Mouse (Mus musculus): Measurements from ENCODE around the gene Nmi. TPM values are rescaled to one million over a fixed set of nuclear protein-coding genes. Genes with fewer than 3 reads are reported as not detected.
A peak's percentile ranks its signal among the peaks of the same experiment; 100 is the strongest.
"Not testable (repeated sequence)": the region's sequence is repeated elsewhere in the genome, so short reads cannot be mapped to it uniquely, and the experiment has no call there.

Gene Nmi
- 1 to 10 TPM; 5.6 to 6.4 TPM for total RNA-seq (2021)

DNA sequence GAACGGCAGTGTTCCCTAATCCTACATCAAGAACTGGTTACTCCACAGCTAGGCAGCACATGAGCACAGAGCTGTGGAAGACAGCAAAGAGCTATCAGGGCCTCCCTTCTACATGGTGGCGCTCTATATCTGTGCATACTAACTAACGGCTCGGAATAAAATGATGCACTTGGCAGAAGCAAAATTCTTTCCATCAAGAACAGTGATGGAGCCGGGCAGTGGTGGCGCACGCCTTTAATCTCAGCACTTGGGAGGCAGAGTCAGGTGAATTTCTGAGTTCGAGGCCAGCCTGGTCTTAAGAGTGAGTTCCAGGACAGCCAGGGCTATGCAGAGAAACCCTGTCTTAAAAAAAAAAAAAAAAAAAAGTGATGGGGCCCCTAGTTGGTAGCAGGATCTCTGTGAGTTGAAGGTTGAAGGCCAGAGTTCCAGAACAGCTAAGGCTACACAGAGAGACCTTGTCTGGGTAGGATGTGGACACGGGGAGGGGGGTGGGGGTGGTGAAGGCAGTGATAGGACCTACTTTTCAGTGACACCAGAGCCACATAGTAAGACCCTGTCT lies at the start of gene Nmi:
Nmi (minus strand) TSS at position 85 of the 559 bp plus-strand sequence.
- intact Hi-C loops (cut with DNase I) = loop anchor here (2.0 to 10.0 kb wide), 2 partner anchors 99 to 451 kb away; partner anchors contain the start of genes Arl5a and Rif1

DNA sequence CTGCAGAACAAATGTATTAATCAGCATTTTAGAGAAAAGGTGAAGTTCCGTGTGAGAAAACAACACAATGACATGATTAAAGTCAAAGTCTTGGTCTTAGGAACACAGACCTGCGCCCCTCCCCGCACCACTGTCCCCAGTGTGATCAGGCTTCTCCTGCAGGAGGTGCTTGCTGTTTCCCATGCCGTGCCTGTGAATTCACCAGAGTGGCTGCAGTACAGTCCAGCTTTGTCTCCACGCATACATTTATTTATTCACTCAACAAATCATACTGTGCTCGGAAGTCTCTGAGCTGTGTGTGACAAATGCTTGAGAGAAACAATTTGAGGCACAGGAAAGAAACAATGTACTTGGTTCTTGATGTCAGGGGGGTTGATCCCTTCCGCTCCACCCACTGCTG lies 43.1 kb upstream of the Nmi start:
- intact Hi-C loops (cut with DNase I) = no loop called here
- no peak for DNase-seq (ENCODE audit: low spot score)

More for the DNA sequence above, at the start of gene Nmi:
- DNase-seq (ENCODE audit: low spot score) = no peak

DNA sequence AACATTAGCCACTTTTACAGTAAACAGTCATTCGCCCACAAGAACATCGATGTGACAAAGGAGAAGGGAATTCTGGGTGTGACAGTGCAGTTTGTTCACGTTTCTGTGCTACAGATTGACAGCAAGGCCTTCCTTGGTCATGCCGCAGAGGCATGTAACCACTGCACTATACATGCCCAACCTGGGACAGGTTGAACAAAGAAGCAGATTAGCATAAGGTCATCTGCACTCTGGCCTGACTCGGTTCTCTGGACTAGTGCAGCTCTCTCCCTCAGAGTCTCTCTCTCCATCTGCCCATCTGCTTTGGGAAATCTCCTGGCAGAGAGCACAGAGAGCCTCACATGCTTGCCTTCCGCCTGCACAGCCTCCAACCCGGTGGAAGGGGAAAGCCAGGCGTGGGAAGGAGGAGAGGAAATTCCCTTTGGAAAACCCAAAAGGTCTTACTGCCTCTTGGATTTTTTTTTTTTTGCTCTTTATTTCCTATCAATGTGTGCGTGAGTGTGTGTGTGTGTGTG lies 40.1 kb upstream of the Nmi start:
- no peak for DNase-seq (ENCODE audit: low spot score)
- intact Hi-C loops (cut with DNase I) = no loop called here

DNA sequence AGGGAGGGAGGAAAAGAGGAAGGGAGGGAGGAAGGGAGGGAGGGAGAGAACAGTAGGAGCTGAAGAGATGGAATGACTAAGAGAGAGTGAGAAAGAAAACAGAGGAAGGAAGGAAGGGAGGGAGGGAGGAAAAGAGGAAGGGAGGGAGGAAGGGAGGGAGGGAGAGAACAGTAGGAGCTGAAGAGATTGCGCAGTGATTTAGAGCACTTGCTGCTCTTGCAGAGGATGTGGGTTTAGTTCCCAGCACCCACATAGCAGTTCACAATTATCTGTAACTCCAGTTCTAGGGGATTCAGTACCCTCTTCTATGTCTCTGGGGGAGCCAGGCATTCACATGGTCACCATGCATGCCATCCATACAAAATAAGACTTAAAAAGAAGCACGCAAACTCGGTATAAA lies 38.5 kb upstream of the Nmi start:
- DNase-seq (ENCODE audit: low spot score); intact Hi-C loops (cut with DNase I): not testable (repeated sequence)

DNA sequence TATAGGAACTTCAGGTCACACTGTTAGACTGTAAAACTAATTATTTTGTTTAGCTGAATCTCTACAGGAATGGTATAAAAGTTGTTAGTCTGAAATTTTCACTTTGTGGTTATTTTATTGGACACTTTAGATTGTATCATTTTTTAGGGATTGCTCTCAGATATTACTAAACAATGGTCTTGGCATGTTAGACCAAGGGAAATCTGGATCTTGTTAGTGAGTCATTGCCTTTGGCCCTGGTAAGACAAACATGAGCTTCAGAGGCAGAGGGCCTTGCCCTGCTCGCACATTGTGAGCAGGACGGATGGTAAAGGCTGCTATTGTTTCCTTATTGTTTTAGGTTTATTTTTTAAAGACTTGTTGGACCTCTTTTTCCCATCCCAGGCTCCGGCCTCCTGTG lies 33.1 kb upstream of the Nmi start:
- DNase-seq (ENCODE audit: low spot score) = no peak
- intact Hi-C loops (cut with DNase I) = no loop called here

DNA sequence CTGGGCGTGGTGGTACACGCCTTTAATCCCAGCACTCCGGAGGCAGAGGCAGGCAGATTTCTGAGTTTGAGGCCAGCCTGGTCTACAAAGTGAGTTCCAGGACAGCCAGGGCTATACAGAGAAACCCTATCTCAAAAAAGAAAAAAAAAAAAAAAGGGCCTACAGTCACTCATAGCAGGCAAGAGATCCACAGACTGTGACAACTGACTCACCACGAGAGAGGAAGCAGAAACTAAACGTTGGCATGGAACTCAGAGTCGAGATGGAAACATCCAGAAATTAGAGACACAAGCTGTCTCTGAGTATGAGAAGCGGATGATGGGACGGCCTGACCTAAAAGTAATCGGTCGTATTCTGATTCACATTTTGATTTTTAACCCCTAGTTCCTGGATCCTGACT lies 29.0 kb upstream of the Nmi start:
- intact Hi-C loops (cut with DNase I); DNase-seq (ENCODE audit: low spot score): not testable (repeated sequence)

DNA sequence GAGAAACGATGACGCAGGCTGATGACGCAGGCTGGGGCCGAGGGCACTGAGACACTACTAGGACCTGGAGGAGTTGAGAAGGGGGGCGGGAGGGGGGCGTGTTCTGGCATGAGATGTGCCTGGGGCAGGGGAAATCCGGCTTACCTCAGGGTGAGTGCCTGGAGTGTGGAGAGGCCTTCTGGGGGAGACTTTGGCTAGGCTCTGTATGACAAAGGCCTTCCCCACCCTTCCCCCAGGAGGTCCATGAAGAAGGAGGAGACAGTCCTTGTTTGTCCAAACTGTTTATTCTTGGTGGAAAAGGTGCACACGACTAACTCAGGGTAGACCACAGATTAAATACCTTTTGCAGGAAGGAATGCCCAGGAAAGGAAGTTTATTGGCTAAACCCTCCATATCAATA lies 28.2 kb upstream of the Nmi start:
- intact Hi-C loops (cut with DNase I) = no loop called here
- no peak for DNase-seq (ENCODE audit: low spot score)

DNA sequence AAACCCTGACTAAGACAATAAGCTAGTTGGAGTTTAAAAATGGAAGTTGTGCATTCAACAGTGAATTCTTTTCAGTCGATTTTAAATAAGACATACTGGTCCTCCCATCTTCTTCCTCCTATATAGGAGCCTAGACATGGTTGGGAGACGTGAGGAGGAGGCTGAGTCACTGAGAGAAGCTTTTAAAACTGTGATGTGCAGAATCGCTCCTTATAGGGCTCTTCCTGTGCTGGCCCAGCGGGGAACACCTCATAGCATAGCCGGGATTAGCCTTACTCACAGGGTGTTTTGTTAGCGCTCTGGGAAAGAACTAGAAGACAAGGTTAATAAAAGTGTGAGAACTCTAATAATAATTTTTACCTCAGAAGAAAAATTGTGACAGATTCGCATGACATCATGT lies 26.7 kb upstream of the Nmi start:
- no peak for DNase-seq (ENCODE audit: low spot score)
- intact Hi-C loops (cut with DNase I) = no loop called here

DNA sequence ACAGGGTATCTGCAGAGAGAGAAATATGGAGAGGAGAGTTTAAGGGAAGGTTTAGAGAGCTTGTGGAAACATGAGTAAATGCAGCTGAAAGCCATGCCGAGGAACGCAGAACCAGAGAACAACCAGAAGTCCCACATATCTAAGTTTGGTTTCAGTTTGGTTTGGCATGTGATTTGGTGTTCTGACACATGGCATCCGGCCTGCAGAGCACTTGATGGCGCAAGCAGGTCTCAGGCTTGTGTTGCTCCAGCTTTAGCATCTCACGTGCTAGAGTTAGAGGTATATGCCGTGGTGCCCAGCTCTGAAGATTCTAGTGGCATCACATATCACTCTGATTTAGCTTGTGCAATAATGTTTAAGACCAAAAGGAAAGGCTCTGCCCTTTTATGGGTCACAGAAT lies 18.2 kb upstream of the Nmi start:
- intact Hi-C loops (cut with DNase I) = no loop called here
- no peak for DNase-seq (ENCODE audit: low spot score)

DNA sequence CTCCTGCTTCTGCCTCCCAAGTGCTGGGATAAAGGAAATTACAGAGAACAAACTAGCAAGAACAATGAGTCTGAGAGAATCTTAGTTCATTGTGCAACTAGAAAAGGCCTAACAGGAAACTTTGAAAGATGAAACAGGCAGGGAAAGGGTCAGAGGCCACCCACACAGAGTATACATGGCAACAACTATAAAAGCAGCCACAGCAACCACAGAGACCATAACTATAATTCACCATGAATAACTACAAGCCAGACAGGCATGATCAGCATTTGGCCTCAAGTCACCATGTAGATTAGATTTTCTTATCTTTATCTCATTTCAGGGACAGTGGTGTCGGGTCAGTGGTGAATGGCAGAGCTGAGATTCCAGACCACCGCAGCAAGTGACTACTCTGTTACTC lies 16.3 kb upstream of the Nmi start:
- intact Hi-C loops (cut with DNase I) = no loop called here
- no peak for DNase-seq (ENCODE audit: low spot score)

DNA sequence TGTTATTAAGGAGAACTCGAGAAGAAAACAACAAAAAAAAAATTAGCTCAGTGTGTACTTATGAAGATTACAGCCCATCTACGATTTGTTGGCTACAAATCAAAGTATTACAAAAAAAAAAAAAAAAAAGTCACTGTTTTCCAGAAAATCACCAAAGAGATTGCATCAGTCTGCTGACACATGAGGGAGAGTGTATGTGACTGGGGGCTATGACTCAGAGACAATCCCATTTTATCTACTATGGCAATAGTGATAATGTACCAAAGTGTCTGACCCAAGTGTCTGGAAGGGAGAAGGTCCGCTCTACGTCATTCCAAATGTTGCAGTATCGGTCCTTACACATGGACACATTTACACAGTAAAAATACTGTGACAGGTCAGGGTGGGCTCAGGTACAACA lies 13.4 kb upstream of the Nmi start:
- no peak for DNase-seq (ENCODE audit: low spot score)
- intact Hi-C loops (cut with DNase I) = no loop called here

DNA sequence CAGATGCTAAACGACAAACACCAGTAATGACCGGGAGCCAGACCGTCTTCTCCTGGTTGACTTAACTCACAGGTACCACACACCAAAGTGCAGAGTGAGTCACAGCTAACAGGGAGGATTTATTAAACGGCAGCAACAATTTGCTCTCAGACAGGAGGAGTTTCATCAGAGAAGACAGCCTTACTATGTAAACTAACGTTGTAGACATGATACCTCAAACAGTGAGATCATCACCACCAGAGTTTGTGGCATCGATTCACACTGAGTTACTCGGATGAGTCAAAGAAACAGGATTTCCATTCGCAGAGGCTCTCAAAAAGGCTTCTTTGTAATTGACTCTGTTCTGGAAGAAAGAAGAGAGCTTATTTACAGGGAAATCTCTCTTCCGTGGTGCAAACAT lies 12.9 kb upstream of the Nmi start:
- intact Hi-C loops (cut with DNase I) = no loop called here

DNA sequence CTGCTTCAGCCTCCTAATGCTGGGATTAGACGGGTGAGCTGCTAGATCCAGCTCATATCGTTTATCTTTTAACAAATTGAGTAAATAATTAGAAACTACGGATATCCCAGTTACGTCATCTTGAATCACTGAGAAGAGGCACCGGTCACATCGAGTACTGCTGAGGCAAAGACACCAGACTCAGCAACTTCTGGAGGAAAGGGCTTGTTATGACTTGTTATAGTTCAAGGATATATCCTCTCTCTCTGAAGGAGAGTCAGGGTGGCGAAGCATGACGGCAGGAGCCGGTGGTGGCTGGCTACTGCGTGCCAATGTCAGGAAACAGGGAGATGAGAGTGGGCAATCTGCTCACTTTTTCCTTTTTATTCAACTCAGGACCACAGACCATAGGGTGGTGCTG lies 11.9 kb upstream of the Nmi start:
- no peak for DNase-seq (ENCODE audit: low spot score)
- intact Hi-C loops (cut with DNase I) = no loop called here

More for the DNA sequence above, 12.9 kb upstream of the Nmi start:
- no peak for DNase-seq (ENCODE audit: low spot score)

DNA sequence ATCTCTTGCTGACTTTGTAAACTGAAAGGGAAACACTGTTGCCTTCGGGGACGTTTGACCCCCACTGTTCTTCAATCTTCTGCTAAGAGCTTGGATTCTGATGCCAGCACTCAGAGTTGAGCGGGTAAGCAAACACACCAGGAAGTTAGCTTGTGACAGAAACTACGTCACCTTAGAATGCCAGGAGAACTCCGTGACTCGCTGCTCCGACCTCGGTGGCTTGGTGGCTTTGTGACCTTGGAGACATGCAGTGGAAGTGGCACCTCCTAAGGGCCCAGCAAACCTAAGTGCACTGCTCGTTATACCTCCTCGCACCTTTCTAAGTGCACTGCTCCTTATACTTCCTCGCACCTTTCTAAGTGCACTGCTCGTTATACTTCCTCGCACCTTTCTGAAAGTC lies 9.0 kb upstream of the Nmi start:
- DNase-seq (ENCODE audit: low spot score) = no peak
- intact Hi-C loops (cut with DNase I) = no loop called here

DNA sequence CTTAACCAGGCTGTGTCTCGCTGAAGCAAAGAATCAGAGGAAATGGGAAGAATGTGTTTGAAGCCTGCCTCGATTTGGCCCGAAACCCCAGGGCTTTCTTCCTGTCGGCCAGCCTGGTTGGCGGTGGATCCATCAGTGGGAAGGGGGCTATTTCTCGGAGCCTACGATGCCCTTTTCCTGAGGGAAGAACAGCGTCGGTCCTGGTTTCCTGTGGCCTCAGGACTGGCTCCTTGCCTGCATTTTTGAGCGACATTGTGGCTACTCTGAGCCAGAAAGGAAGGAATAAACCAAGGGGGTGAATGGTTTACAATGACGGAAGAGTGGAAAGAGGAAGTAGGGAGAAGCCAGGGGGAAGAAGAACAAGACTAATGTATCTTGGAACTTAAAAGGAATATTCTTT lies 8.3 kb upstream of the Nmi start:
- DNase-seq (ENCODE audit: low spot score) = no peak
- intact Hi-C loops (cut with DNase I) = no loop called here

DNA sequence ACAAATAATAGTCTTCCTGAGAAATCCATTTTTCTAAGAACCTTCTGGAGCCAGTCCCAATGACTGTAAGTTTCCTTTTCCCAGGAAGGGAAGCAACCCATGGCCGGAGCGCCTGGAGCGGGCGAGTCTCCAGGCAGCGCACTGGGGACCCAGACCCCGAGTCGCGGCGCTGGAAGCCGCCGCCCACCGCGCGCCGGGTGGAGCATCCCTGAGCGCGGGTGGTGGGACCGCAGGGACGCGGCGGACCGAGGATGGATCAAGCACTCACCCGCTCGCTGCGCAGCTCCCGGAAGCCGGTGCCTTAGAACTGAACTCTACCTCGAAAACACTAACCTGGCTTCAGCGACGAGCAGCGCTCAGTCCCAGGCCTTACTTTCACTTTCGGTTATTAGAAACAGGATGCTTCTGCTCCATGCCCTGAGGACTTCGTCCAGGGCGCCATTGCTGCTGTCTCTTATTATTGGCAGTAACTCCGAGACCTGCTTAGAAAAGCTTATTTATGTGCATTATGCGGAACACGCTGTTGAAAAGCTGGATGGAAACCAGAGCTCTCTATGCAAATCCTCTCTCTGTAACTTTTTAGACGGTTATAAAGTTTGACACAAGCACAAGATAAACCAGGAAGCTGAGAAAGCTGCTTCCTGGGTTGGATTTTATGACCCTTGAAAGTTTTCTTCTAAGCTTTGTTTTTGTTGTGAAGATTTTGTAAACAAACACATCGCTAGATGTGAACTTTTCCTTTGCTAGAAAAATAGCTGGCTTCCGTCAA lies 469 bp downstream of the Nmi start:
- peak; percentile 28 for DNase-seq (ENCODE audit: low spot score)
- intact Hi-C loops (cut with DNase I) = loop anchor here (2.0 to 10.0 kb wide), 2 partner anchors 100 to 452 kb away; partner anchors contain the start of genes Arl5a and Rif1

DNA sequence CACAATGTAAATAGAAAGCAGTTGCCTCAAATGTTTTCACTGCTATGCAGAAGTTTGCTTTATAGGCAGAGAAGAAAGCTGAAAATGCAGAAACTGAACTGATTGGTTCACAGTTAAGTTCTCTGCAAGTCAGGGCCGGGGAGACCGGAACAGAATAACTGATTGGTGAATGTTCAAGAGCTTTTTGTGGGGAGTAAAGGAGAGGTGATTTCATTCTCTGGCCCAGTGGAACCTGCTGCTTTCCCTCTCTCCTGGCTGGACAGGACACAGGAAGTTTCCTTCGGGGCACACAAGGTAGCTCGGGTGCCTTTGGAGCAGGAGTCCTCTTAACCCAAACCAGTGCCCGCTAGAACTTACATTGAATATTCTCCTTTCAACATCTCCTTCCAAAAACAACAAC lies 1.2 kb downstream of the Nmi start:
- intact Hi-C loops (cut with DNase I) = loop anchor here (2.0 to 10.0 kb wide), 2 partner anchors 101 to 453 kb away; partner anchors contain the start of genes Arl5a and Rif1
- DNase-seq (ENCODE audit: low spot score) = no peak

DNA sequence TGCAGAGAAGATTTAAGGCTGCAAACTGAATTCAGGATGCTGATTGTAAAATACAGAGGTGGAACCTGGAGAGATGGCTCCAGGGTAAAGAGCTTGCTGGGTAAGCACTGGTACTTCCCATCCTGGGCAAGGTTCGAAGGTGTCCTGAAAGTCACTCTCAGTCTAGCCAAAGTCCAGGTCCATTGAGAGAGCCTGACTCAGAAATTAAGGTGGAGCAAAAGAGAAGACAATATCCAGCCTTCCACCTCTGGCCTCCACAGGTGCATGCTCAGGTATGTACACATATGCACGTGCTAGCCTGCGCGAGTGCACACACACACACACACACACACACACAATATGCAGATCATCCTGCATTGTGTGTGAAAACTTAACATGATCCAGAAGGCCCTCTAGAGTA lies 2.4 kb downstream of the Nmi start:
- intact Hi-C loops (cut with DNase I) = loop anchor here (10.0 kb wide), 1 partner anchor 454 kb away; the partner anchor contains the start of gene Arl5a
- DNase-seq (ENCODE audit: low spot score) = no peak

DNA sequence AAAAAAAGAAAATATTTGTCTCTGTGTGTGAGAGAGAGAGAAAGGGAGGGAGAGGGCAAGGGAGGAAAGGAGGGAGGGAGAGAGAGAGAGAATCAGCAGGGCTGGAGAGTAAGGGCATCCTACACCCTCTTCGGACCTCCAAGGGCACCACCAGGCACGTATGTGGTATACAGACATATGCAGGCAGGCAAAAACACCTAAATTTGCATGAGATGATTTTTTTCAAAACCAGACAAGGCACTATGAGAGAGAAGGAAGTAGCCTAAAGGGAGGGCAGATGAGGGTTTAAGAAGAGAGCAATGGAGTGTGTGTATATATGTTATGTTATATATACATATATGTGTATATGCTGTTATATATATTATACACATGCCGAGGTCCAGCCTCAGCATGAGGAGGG lies 6.0 kb downstream of the Nmi start:
- intact Hi-C loops (cut with DNase I) = no loop called here

DNA sequence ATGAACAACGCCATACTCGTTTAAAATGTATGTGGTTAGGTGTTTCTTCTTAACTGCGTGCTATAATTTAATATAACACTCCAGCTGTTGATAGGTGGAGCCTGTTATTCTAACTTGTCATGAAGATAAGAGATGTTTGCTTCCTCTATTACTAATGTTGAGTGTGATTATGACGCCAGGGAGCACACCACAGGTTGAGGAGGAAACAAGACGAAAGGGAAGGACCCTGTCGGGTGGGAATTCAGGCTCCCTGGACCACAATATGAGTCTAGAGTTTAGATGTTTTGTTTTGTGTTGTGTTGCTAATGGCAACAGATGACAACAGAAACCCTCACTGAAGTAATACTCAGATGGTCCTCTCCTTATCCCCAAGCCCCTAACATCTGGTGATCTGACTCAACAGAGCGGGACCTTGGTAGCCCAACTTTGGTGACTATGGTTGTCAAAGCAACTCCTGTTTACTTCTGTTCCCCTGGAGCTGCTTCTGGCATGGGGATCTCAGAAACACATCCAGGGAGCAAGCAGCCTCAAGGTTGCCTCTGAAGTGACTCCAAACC lies 19.6 kb downstream of the Nmi start:
- DNase-seq (ENCODE audit: low spot score) = no peak

More for the DNA sequence above, 6.0 kb downstream of the Nmi start:
- no peak for DNase-seq (ENCODE audit: low spot score)

DNA sequence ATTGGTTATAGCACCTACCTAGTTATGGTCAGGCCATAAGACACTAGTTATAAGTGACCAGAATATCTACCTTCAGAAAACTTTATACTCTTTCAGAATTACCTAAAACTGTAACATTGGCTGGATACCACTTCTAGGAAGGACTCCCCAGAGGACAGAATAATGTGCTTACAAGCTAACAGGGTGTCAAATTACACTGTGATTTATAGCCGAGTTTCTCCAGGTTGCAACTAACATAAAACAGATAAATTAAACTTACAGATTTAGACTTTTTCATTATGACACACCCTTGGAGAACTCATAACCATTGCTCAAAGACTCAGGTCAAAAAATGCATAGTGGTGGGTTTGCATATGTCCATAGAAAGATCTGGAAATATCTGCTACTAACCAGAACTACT lies 22.4 kb downstream of the Nmi start:
- DNase-seq (ENCODE audit: low spot score) = no peak
- intact Hi-C loops (cut with DNase I) = no loop called here

More for the DNA sequence above, 19.6 kb downstream of the Nmi start:
- intact Hi-C loops (cut with DNase I) = no loop called here
